Mouse (Mus musculus) MEL (cell line): Measurements from ENCODE around the gene Dpf3.

Experiments used
- CTCF ChIP-seq, 3 experiments: IDR thresholded peaks in 2 of 3; conservative IDR thresholded peaks in 1 of 3; 2 replicates each; pipeline ENCODE4 v1.5.1; 2011 to 2012; ENCODE audit warnings: low read length in 3 of 3, low read depth in 2 of 3, mild to moderate bottlenecking in 2 of 3, improper control_type of control experiment in 1 of 3, inconsistent platforms in 1 of 3, mixed read lengths in 1 of 3, moderate library complexity in 1 of 3; ENCODE audit not compliant: control insufficient read depth in 1 of 3, insufficient read depth in 1 of 3, poor library complexity in 1 of 3, severe bottlenecking in 1 of 3
- ELF1 ChIP-seq: IDR thresholded peaks from 2 replicates; pipeline ENCODE4 v1.6.1; 2014; ENCODE audit warnings: low read depth, mild to moderate bottlenecking, inconsistent platforms, low read length, improper control_type of control experiment, moderate library complexity
- GATA1 ChIP-seq: IDR thresholded peaks from 2 replicates; pipeline ENCODE4 v1.6.1; 2011; ENCODE audit warnings: low read depth, low read length, improper control_type of control experiment
- NELFE ChIP-seq: IDR thresholded peaks from 2 replicates; pipeline ENCODE4 v1.6.1; 2011; ENCODE audit warnings: low read depth, low read length, improper control_type of control experiment
- POLR2A ChIP-seq, 2 experiments: IDR thresholded peaks; 2 replicates each; pipeline ENCODE4 v1.6.1; 2011 to 2012; ENCODE audit warnings: low read length in 2 of 2, mild to moderate bottlenecking in 2 of 2, control low read depth in 1 of 2, improper control_type of control experiment in 1 of 2, low read depth in 1 of 2, moderate library complexity in 1 of 2; ENCODE audit not compliant: control insufficient read depth in 1 of 2, insufficient read depth in 1 of 2, poor library complexity in 1 of 2

DNA sequence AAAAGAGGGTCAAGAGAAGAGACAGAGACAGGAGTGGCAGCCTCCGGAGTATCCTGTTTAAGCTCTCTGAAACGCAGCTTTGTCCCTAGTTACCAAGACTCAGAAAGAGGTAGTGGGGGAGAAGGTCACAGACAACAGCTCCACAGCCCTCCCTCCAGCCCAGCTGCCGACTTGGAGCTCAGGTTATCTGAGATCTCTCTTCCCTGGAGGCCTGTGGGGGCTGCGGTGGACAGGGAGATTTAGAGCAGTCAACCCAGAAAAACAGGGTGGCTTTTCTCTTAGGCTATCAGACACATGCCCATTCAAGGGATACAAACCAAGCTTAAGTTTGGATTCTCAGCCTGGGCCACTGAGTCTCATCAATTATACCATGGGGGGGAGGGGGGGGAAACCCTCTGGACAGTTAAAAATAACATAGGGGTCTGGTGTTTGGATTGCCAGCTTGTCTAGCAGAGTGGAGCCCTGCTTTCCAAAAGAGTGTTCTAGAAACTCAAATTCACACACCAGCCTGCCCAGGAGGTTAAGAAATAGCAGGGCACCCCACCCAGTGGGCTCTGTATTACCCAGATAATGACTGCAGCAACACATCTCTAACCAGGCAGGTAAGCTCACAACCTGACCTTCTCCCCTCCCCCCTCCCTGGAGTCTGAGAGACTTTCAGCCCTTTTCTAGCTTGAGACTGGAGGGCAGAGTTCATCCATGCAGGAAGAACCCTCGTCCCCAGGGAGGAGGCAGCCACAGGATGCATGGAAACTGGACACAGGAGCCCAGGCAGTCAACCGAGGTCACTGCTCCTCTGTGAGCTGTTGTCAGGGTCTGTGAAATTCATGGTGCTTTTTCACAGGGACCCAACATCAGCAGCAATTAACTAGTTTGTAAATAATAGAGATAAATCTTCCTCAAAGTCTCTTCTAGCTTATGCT lies 20.7 kb downstream of the Dpf3 start:
- no peak for TF ChIP-seq ELF1
- no peak for TF ChIP-seq POLR2A (IDR thresholded peaks at IDR 0.05; ENCODE audit: control insufficient read depth in 1 of 2, insufficient read depth in 1 of 2, low read depth in 1 of 2, low read length in 2 of 2, poor library complexity in 1 of 2)
- no peak for TF ChIP-seq GATA1
- TF ChIP-seq CTCF (IDR thresholded peaks at IDR 0.05 in 2 of 3, conservative IDR thresholded peaks at IDR 0.05 in 1 of 3; ENCODE audit: control insufficient read depth in 1 of 3, insufficient read depth in 1 of 3, low read depth in 2 of 3, low read length in 3 of 3, poor library complexity in 1 of 3, severe bottlenecking in 1 of 3), result no peak
- no peak for TF ChIP-seq NELFE
